Mouse (Mus musculus) megakaryocyte-erythroid progenitor cell, adult 5-6 weeks (primary cell): ENCODE data around the gene Stk39. TPM values are rescaled to one million over a fixed set of nuclear protein-coding genes. Genes with fewer than 3 reads are reported as not detected.

Experiments
- ATAC-seq: replicated peaks from 2 replicates; pipeline ENCODE4 v1.8.0; 2016; ENCODE audit warnings: mild to moderate bottlenecking, inconsistent platforms; ENCODE audit not compliant: severe bottlenecking, poor library complexity, low FRiP score, low TSS enrichment
- total RNA-seq, 2 experiments: library from RNA; stranded (forward) in 1 of 2; stranded (reverse) in 1 of 2; fragments of 200-1000, 215-1000 nt in 1 of 2; fragments of >200 nt in 1 of 2; fragmentation: Nextera tagmentation in 1 of 2; gene quantifications; 2 replicates each; pipeline ENCODE4 v1.2.3; 2014 to 2017

The Stk39 gene
- total RNA-seq, 2 experiments from 2014 or later: 1.3 to 2.1 TPM

DNA sequence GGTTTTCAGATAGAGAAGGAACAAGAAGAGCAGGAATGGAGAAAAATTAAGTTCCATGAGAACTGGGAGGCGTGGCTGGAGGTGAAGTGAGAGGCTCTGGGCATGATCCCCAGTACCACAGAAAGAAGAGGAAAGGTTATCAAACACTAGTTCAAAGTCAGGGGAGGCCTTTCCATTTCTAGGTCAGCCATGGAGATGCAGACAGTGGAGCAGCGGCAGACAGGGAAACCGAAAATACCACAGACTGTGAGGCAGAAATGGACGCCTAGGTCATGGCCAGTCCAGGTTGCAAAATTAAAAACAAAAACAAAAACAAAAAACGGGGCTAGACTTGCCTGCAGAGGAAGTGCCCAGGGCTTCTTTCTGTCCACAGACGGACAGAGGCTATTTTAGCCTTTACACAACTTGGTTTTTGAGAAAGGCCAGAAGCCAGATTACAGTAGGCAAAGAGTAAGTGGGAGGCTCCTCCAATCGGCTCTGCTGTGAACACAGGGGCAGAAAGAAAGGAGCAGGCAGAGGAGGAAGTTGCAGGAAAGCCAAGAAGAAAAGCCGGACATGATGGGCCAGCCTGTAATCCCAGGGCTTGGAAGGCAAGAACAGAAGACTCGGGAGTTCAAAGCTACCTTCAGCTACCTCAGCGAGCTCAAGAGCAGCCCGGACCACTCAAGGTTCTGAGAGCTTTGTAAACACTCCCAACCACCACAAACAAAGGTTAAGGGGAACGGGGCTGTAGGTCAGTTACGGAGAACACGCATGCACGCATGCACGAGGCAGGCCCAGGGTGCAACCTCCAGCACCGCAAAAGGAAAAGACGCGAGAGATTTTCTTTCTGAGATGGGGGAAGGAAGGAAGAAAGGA lies 6.6 kb downstream of the Stk39 start:
- ATAC-seq: no peak

DNA sequence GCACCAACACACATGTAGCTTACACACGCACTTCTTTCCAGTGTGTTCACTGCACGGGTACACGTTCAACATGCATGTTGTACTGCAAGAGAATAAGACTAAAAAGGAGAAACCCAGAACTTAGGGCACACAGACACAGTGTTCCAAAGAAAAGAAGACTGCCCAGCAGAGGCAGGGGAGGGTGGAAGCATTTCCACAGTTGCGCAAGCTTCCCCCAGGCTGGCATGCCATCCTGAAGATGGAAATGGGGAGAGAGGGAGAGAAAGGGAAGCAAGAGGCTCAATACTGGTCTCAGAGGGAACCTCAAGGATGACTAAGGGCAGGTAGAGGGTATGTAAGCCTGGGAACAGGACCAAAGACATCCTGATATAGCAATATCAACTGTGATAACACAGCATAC lies 7.6 kb downstream of the Stk39 start:
- no peak for ATAC-seq

DNA sequence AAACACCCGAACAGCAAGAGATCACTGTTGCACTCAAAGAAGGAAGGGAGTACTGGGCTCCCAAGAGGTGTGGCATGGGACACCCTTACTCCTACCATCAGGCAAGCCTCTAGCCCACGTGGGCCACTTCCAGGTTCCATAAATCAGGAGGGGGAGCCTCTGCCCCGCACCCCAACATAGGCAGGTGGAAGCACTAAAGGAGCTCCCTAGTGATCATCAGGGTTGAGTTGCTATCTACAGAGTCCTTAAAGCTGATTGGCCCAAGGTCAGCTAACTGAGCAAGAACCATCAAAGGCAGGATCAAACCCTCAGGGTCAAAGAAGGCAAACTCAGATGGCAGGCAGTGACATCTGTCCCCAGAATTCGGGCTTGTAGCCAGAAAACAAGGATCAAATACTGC lies 8.3 kb downstream of the Stk39 start:
- ATAC-seq: no peak

DNA sequence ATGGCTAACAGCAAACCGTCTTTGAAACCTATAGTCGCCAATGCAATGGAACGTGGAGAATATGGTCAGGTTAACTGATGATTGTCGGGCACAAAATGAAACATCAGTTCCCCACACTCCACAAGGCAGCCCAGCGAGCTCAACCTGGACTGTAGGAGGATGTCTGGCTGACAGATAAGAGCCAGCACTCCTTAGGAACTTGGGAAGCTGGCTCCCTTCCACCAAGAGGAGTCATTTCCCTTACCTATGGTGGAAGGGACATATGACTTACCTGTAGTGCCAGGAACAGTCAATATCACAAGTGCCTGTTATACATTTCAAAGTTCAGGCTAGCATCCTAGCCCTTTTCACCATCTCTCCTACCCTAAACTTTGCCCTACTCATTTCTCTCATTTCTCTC lies 14.0 kb downstream of the Stk39 start:
- no peak for ATAC-seq

DNA sequence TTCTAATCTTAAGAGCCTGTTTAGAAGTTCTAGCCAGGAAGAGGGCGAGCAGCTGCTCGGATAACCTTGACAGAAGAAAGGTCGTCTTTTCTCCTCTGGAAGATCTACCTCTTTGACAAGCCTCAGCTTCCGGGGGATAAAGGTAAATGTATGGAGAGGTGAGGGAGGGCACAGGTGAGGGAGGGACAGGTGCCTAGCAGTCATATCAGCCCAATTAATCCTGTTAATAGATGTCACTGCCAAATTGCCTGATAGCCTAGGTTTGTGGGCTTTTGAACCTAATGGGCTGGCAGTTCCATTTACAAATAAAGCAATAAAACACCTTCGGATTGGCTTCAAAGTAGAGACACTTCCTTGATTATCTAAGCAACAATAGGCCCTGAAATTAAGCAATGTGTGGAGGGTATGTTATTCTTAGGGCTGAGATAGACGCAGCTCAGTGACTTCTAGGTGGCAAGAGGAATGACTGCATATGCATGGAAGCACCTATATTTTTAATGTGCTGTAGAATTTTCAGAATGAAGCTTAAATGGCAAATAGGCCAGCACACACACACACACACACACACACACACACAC lies 14.5 kb downstream of the Stk39 start:
- ATAC-seq: no peak

DNA sequence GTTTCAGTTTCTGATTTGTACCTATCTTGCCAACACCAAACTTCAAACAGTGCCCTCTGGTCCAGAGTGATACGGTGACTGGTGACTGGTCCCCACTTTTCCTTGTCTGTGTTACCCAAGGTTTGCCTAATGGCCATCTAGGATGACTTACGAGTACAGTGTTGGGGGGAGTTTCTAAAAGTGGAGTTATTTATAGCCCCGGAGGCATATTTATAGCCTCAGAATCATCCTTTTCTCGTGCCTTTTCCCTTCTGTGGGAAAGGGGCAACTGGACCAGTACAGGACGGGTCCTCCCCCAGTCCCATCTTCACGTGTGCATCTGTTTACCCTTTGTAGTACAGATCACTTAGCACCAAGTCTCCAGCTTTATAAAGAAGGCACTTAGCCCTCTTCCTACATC lies 15.2 kb downstream of the Stk39 start:
- ATAC-seq: no peak

DNA sequence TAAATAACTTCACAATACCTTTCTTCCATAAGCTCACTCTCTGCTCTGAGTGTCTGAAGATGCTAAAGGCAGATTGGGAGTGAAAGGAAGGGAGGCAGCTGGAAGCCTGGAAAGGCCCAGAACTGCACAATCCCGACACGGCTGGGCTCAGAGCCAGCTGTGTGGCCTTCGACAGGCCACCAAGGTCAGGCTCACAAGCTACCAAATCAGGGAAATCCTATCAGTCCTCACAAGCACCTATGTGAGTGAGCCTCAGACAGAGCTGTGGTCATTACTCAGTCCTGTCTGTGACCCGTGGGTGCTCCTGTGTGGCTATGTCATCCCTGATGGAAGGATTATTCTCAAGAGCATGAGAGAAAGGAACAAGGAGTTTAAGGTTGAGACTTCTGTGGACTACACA lies 19.7 kb downstream of the Stk39 start:
- no peak for ATAC-seq

DNA sequence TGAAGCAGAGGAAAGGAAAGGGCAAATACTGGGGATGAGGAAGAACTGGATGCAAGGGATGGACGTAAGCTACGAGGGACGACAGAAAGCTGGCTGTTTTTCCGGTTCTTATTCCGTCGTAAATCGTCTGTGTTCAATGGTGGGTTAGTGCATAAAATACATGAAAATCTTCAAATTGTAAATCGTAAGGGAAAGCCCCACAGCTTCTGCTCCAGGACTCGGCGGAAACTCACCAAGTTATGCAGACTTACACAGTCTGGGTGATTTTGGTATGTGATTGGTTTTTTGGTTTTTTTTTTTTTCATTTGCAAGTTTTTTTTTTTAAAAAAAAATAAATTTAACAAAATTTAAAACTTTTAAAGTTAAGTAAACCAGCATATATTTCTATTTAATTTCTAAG lies 24.0 kb downstream of the Stk39 start:
- ATAC-seq: no peak

DNA sequence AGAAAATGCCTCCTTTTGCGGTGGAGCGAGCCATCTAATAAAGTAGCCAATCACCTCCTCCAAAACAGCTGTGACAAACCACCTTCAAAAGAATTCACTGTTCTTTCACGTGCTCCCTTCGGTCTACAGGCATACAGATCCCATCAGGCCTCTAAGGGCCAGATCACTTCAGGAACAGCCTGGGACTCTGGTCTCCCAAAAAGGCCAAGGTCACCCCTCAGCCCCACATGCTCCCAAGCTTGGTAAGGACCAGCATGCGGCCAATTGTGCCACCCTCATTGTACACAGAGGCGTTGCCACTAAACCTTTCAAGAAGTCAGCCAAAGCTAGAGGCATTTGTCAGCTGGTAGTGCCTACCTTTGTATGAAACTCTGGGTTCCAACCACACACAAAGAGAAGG lies 28.9 kb downstream of the Stk39 start:
- ATAC-seq: no peak

DNA sequence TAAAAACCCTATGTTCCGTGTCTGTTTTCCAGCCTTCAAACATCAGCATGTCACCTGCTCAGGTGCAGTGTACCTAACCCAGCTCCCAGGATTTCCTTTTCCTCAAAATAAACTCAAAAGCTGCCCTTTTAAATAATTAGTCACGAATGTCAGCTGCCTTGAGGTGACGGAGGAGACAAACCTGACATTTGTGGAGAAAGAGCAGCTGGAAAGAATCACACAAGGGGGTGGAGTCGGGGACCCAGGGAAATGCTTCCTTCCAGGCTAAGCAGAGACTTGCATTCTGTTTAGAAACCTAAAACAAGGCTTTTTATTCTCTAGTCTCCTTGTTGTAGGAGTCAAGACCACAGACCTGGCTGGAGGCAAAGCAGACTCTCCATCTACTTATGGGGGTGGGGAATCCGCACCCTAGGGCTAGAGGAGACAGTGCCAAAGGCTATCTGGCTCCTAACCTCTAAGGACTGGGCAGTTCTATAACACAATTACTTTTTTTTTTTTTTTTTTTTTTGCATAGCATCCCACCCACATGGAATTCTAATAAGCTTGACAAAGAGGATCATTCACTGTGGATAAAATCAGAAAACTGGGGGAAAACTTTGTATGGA lies 29.9 kb downstream of the Stk39 start:
- ATAC-seq: no peak

DNA sequence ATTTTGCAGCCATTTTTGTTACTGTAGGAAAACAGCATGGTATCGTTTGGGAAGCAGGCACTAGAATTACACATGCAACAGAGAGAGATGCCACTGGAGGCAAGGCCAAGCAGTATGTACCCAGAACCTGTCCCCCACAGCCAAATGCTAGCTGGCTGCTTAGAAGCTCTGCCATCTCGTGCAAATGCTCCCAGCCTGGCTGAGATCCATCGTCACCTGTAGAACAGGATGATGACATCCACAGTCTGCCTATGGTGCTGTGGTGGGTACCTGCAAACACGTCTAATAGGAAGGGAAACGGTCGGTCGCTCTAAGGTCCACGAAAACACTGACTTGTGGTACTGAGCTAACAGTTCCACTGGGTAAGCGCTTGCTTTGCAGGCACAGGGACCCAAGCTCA lies 32.5 kb downstream of the Stk39 start:
- ATAC-seq: no peak

DNA sequence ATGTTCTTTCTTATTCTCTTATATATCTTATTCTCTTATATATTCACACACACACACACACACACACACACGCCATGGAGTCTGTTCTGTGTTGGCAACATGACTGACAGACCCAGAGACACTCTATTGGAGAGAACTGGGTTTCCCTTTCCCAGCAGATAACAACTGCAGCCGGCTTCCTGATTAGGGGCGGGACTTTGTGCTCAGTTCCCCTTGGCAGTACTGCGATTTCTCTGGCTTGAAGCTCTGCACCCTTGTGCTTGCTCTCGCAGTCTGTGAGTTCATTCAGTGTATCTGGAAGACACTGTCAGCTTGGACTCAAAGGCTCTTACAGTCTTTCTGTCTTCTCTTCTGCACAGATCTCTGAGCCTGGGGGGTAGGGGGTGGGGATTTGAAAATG lies 34.1 kb downstream of the Stk39 start:
- ATAC-seq: 0 out of 2 replicates have a peak, but pooled peaks have one; percentile 22

DNA sequence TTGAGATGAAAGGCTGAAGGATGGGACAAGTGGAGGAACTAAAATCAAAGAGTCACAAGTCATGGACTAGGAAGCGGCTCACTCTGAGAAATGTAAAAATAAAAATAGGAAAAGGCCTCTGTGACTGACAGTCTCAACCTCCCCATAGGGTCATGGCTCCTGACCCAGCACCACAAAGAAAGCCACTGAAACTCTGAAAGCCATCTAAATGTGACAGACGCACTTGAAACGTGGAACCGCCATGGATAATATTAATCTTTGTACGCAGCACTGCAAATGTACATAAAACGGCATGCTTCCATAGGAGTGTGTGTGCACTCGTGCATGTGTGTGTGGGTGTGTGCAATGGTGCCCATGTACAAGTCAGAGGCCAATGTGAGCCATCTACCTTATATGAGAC lies 34.9 kb downstream of the Stk39 start:
- ATAC-seq: no peak

DNA sequence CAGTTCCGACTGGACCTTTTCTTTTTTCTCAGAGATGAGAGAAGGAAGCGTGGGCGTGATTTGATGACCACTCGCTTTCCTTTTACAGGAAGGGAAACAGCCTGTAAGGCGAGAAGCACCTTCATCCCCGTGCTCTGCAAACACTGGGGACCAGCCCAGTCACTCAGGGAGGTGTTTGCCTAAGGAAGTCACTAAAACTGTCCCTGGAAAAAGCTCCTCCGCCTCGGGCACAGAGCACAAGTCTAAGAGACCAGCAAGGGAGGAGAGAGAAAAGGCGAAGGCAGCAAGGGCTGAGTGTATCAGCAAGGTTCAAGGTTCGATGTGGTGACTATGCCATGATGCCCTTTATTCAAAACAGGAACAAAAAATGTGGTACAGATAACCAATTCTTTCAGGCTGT lies 35.8 kb downstream of the Stk39 start:
- ATAC-seq: no peak

DNA sequence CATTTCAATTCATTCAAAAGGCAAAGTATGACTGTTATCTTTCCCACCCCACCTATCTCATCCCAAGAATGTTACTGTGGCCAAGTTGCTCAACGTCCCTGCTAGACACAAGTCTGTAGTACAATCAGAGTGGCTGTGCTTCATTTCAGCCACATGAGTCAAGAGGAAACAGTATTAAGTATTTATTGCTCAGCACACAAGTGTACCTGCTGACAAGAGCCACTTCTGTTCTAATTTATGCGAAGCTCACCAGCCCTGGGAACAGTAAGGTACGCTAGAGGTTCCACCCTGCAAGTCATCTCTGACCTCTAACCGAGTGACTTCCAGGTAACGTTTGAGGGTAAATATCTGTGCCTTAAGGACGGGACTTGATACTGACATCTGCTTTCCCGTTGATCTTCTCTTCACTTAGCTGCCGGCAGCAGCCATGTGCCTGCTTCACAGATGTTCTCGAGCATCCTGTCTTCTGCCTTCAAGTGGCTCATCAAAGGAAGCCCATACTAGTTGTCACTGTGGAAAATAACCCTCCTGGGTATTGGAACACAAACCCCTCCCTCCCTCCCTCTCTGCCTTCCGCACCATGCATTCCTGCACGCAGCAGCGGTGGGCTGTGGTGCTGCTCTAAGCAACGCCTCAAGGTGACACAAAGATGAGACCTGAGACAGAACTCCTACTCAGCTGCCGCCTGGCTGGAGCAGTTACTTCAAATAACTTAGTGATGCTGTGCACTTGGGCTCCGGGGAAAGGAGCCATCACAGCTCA lies 36.4 kb downstream of the Stk39 start:
- no peak for ATAC-seq

DNA sequence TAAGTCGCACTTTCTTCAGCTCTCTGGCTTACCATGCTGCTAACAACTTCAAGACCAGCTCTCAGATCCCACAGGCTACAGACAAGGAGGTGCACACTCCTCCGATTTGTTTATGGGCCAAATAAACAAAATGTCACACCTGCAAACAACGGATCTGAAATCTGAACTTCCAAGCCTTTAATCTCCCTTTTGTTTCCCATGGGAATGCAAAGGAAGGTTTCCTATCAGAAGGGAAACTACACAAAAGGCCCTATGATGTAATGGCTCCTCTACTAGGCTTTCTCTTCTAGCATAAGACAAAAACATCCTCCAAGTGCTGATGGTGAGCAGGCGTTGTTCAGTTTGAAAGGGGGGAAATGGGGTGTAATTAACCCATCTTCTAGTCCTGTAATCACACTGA lies 37.1 kb downstream of the Stk39 start:
- no peak for ATAC-seq

DNA sequence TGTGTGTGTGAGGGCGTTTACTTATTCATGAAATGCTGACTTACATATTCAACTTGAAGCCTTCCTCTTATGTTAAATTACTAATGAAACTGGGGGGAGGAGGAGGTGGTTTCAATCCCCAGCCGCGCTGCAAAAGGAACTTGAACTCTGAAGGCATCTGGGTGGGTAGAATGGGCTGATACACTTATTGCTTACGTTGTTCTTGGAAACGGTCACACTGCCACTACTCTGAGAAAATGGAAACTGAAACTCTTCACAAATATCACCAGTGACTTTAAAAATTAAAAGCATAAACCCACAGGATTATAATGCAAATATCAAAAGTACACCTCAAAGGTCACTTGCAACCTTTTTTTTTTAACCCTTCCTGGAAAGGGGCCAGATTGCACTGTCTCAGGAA lies 37.5 kb downstream of the Stk39 start:
- ATAC-seq: no peak

DNA sequence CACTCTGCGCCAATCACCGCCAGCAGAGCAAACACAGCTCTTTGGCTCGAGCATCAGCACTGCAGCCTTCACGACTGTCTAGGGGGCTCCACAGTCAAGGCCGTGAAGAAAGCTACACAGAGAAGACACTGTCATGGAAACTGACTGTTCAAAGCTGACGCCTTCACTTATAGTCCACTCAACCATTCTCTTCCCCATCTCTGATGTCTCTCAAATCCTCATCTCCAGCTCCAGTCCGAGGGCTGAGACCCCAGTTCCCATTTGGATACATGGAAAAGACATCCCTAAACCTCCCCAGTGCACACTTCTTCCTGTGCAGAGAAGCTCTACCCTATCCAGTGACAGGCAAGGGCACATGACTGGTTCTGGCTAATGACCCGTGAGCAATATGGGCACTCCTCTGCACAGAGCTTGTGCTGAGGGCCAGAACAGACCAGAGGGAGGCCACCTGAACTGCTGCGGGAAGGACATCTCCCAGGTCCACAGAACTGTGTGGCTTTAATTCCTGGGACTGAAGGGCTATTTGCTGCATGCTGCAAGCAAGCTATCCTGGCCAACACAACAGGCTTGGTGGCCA lies 38.2 kb downstream of the Stk39 start:
- ATAC-seq: no peak

DNA sequence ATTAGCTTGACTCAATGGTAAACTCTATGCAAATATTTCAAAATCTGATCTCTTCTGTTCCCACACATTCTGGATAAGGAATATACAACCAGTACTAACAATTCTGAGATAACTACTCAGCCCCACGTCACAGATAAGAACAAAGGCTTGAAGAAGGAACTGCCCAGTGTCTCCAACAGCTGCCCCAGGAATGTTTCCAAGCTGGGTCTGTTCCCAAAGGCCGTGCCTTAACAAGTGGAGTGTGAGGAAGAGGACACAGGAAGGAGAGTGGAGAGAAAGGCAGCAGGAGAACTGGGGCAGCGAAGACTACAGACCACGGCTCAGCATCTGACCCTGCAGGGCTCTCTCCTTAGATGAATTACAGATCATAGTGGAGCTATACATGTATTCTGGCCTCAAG lies 39.2 kb downstream of the Stk39 start:
- no peak for ATAC-seq
